ENCODE assay signal across 8 mouse cellular contexts in genomic region chr11:78856310-78856709, GRCm38 (mm10). TPM values are rescaled to one million over a fixed set of nuclear protein-coding genes. Genes with fewer than 3 reads are reported as not detected.
DNase-seq lines count a peak whose midpoint lies in the region; ATAC-seq and TF ChIP-seq lines count a peak whose summit lies in the region.

No protein-coding gene starts in this region.

- peak; percentile 96 for TF ChIP-seq CTCF in kidney, postnatal 0 days (IDR thresholded peaks at IDR 0.05; ENCODE audit: low read depth)

- no peak for ATAC-seq in kidney, postnatal 0 days (replicated peaks; ENCODE audit: low FRiP score, low read depth)
- no peak for ATAC-seq in liver, embryonic 13.5 days (ENCODE audit: low read depth)

- peak; percentile 80 for DNase-seq in A20 (ENCODE audit: low read depth, low spot score)
- peak; percentile 65 for DNase-seq in Muller cell, postnatal 12 days (ENCODE audit: inconsistent ontology term)
- peak; percentile 80 for DNase-seq in cerebellum, adult 8-10 months
- DNase-seq in gastrocnemius, adult 18-20 months (ENCODE audit: low spot score), result peak; percentile 86
- DNase-seq in kidney, postnatal 0 days (ENCODE audit: low spot score), result peak; percentile 86
- peak; percentile 47 for DNase-seq in liver, embryonic 13.5 days
- peak; percentile 80 for DNase-seq in ovary, postnatal 36 days (ENCODE audit: low spot score)
- peak; percentile 84 for DNase-seq in thymus, postnatal 25 days

- no peaks in the 10 kb centered on the region for H3K36me3 ChIP-seq in kidney, postnatal 0 days (ENCODE audit: insufficient read depth, low read length)
- no peaks in the 10 kb centered on the region for H3K36me3 ChIP-seq in liver, embryonic 13.5 days

- H3K9me3 ChIP-seq in kidney, postnatal 0 days (replicated peaks; ENCODE audit: low read length), result no peaks in the 10 kb centered on the region
- H3K9me3 ChIP-seq in liver, embryonic 13.5 days (replicated peaks), result no peaks in the 10 kb centered on the region

- no peak overlapping the region for H3K9ac ChIP-seq in kidney, postnatal 0 days (ENCODE audit: low read depth, low read length)
- H3K9ac ChIP-seq in liver, embryonic 13.5 days, result no peak overlapping the region

- no peak overlapping the region for H3K4me2 ChIP-seq in kidney, postnatal 0 days (ENCODE audit: low read length)
- no peak overlapping the region for H3K4me2 ChIP-seq in liver, embryonic 13.5 days

- no peak overlapping the region for H3K27ac ChIP-seq in kidney, postnatal 0 days
- no peak overlapping the region for H3K27ac ChIP-seq in liver, embryonic 13.5 days

- H3K4me3 ChIP-seq in kidney, postnatal 0 days (replicated peaks; ENCODE audit: low read depth, low read length), result no peak overlapping the region
- no peak overlapping the region for H3K4me3 ChIP-seq in liver, embryonic 13.5 days (replicated peaks)

- H3K27me3 ChIP-seq in kidney, postnatal 0 days (ENCODE audit: insufficient read depth, low read length), result no peaks in the 10 kb centered on the region
- peaks cover 7% of the 10 kb centered on the region; the same call in 1 of the 2 replicates for H3K27me3 ChIP-seq in liver, embryonic 13.5 days

- WGBS in kidney, postnatal 0 days, result 10% methylated on average over 7 of the region's 7 CpGs
- 10% methylated on average over 7 of the region's 7 CpGs for WGBS in liver, embryonic 13.5 days (ENCODE audit: insufficient replicate concordance)

- H3K4me1 ChIP-seq in kidney, postnatal 0 days (replicated peaks; ENCODE audit: insufficient read depth, low read length), result no peaks in the 10 kb centered on the region
- peaks cover 2% of the 10 kb centered on the region; the same call in 1 of the 2 replicates for H3K4me1 ChIP-seq in liver, embryonic 13.5 days (replicated peaks)

RNA-seq across cellular contexts. Expression of gene Lyrm9, which starts 29.9 kb away (rescaled TPM):
- 10 to 100 TPM; 12.3 to 17.3 TPM for total RNA-seq in gastrocnemius, adult 18-20 months (2021)
- polyA plus RNA-seq in kidney, postnatal 0 days (2015; fragmentation: Nextera tagmentation; extraction: Ambion mirVana), result 27.5 and 28.6 TPM in 2 replicates
- polyA plus RNA-seq in liver, embryonic 13.5 days (2015; fragmentation: Nextera tagmentation; extraction: Ambion mirVana), result 21.4 and 21.7 TPM in 2 replicates
